Mouse (Mus musculus): Measurements from ENCODE around the gene Meis2. TPM values are rescaled to one million over a fixed set of nuclear protein-coding genes. Genes with fewer than 3 reads are reported as not detected.
A peak's percentile ranks its signal among the peaks of the same experiment; 100 is the strongest.

The Meis2 gene
- total RNA-seq, 2 experiments from 2014 or later, result 0.84 to 1.3 TPM

- H3K4me3 ChIP-seq, result no peak overlapping the region
- TF ChIP-seq CTCF (IDR thresholded peaks at IDR 0.05), result no peak
- intact Hi-C loops (cut with DNase I), result no loop called here
- H3K27ac ChIP-seq, result no peak overlapping the region
- DNase-seq, result no peak
Observed at GRCm38 (mm10) chr2:115969201-115969600, 96.4 kb downstream of the Meis2 start.

DNA sequence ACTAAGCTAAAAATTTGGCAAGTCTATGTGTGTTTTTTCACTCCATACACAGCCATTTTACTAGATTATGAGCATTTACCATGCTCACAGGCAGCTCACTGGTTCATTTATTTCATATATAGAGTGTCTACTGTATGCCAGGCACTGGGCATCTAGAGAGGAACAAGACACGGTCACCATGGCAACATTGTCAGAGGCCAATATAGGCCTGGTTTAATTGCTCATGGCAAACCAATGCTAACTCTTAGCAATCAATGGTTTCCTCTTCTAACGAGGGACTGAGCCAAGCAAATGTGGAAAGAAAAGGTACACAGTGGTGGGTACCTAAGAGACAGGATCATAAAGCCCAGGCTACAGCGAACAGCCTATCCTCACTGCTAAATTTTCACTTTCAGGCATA is 100.7 kb downstream of the Meis2 start:
- no peak overlapping the region for H3K4me3 ChIP-seq
- H3K27ac ChIP-seq, result no peak overlapping the region
- no peak for TF ChIP-seq CTCF (IDR thresholded peaks at IDR 0.05)
- intact Hi-C loops (cut with DNase I), result no loop called here
- DNase-seq, result no peak

GRCm38 (mm10) chr2:115963293-115963835 is 102.3 kb downstream of the Meis2 start:
- no peak for TF ChIP-seq CTCF (IDR thresholded peaks at IDR 0.05)
- no peak for DNase-seq
- Histone ChIP-seq H3K4me3 (no peak overlapping the region), H3K27ac (no peak overlapping the region)
- intact Hi-C loops (cut with DNase I), result no loop called here

GRCm38 (mm10) chr2:115962728-115963127 is 102.9 kb downstream of the Meis2 start:
- intact Hi-C loops (cut with DNase I), result no loop called here
- Histone ChIP-seq H3K27ac (no peak overlapping the region), H3K4me3 (no peak overlapping the region)
- no peak for TF ChIP-seq CTCF (IDR thresholded peaks at IDR 0.05)
- no peak for DNase-seq

- intact Hi-C loops (cut with DNase I), result no loop called here
- no peak for DNase-seq
Observed at GRCm38 (mm10) chr2:115962113-115962512, 103.5 kb downstream of the Meis2 start.

GRCm38 (mm10) chr2:115960615-115961014 is 105.0 kb downstream of the Meis2 start:
- no peak overlapping the region for H3K4me3 ChIP-seq
- intact Hi-C loops (cut with DNase I), result no loop called here
- DNase-seq, result no peak
- TF ChIP-seq CTCF (IDR thresholded peaks at IDR 0.05), result no peak
- no peak overlapping the region for H3K27ac ChIP-seq

More at GRCm38 (mm10) chr2:115962113-115962512, 103.5 kb downstream of the Meis2 start:
- no peak overlapping the region for H3K4me3 ChIP-seq
- no peak for TF ChIP-seq CTCF (IDR thresholded peaks at IDR 0.05)
- H3K27ac ChIP-seq, result no peak overlapping the region

DNA sequence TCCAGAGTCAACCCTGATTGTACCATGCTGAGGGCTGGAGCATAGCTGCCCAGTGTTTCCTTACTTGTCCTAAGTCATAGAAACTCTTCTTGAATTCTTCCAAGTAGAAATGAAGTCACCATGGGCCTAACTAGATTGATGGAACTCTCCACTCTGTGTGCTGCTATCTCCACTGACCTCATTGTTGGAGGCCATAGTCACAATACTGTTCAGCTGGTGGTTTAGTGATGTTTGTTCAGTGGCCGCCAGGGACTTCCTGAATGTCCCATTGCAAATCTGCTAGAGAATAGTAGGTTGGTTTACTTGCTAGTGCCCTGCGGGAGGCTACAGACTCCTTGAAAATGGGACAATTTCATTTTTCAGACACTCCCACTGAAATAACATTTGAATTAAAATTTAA is 108.9 kb downstream of the Meis2 start:
- intact Hi-C loops (cut with DNase I), result no loop called here
- H3K4me3 ChIP-seq, result no peak overlapping the region
- no peak overlapping the region for H3K27ac ChIP-seq
- no peak for TF ChIP-seq CTCF (IDR thresholded peaks at IDR 0.05)
- no peak for DNase-seq

- H3K4me3 ChIP-seq, result no peak overlapping the region
- DNase-seq, result no peak
- intact Hi-C loops (cut with DNase I), result no loop called here
- H3K27ac ChIP-seq, result no peak overlapping the region
- TF ChIP-seq CTCF (IDR thresholded peaks at IDR 0.05), result no peak
Observed at GRCm38 (mm10) chr2:115950645-115951044, 115.0 kb downstream of the Meis2 start.

- TF ChIP-seq CTCF (IDR thresholded peaks at IDR 0.05), result no peak
- Histone ChIP-seq H3K27ac (no peak overlapping the region), H3K4me3 (no peak overlapping the region)
- intact Hi-C loops (cut with DNase I), result no loop called here
- no peak for DNase-seq
Observed at GRCm38 (mm10) chr2:115948630-115949426, 116.8 kb downstream of the Meis2 start.

DNA sequence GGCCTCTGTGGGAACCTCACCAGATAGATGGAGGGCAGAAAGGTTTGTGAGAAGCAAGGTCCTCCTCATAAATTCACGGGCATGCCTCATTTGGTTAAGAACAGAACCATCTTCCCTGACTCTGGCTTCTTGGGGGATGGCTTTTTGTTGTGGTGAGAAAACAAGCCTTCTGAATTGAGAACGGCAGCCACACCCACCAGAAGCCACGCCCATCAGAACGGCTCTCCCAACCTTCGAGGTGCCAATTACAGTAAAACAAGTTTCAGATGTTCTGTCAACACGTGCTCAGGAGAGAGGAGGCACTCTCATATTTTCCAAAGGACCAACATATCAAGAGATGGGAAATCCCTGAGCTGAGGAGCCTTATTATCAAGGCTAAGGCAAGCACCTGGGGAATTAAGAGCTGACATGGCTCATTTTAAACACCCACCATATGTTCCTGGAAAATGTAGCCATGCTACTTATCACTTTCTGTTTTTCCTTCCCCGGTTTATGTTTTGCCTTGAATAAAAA is 117.9 kb downstream of the Meis2 start:
- Histone ChIP-seq H3K27ac (no peak overlapping the region), H3K4me3 (no peak overlapping the region)
- no peak for DNase-seq
- intact Hi-C loops (cut with DNase I), result no loop called here
- TF ChIP-seq CTCF (IDR thresholded peaks at IDR 0.05), result no peak

DNA sequence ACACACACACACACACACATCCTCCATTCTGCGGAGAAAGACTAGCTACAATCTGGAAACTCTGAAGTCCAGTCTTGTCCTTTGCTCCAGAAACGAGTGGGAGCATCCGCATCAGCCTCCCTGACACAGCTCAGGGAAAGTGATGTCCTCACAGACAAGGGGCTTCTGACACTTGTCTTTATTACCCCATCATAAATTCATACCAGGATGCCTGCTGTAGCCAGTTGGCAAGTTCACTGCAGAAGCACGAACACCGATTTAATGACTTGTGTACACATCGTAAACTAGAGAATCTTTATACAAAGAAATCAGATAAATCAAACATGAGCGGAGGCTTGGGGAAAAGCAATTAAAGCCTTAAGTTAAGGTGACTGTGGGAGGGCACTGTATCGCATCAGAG is 122.6 kb downstream of the Meis2 start:
- no peak for TF ChIP-seq CTCF (IDR thresholded peaks at IDR 0.05)
- no peak for DNase-seq
- intact Hi-C loops (cut with DNase I), result no loop called here
- no peak overlapping the region for H3K27ac ChIP-seq
- no peak overlapping the region for H3K4me3 ChIP-seq

GRCm38 (mm10) chr2:115939849-115940248 is 125.8 kb downstream of the Meis2 start:
- no peak for DNase-seq
- TF ChIP-seq CTCF (IDR thresholded peaks at IDR 0.05), result no peak
- Histone ChIP-seq H3K27ac (no peak overlapping the region), H3K4me3 (no peak overlapping the region)
- intact Hi-C loops (cut with DNase I), result no loop called here

- no peak for TF ChIP-seq CTCF (IDR thresholded peaks at IDR 0.05)
- peak; percentile 27 for DNase-seq
- Histone ChIP-seq H3K27ac (no peak overlapping the region), H3K4me3 (no peak overlapping the region)
- intact Hi-C loops (cut with DNase I), result no loop called here
Observed at GRCm38 (mm10) chr2:115938926-115939563, 126.6 kb downstream of the Meis2 start.

Data from gastrocnemius, adult 2 months (tissue).